Mouse (Mus musculus) frontal cortex, postnatal 14 days (tissue): ENCODE data around the gene Btg1.

Experiments
- DNase-seq, 2 experiments: peaks; one replicate each; pipeline ENCODE4 v3.0.0; 2022; ENCODE audit warnings: low spot score in 2 of 2

The Btg1 gene

DNA sequence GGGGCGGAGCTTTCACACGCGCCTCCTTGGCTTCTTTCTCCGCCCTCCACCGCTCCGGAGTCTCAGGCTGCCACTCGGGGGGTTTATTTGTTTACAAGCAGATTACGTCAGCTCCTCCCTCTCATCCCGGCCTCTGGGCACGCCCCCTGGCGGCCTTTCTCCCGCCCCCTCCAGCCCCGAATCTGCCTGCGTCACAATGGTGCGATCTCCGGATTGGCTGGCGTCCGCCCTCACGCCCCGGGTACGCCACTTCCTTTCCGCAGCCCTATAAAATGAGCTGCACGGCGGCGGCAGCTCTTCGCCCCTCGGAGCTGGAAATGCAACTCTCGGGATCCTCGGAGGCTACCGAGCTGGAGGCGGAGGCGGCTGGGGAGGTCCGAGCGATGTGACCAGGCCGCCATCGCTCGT is at the start of gene Btg1:
Btg1 (plus strand) TSS at position 298 of the 408 bp plus-strand sequence.
- DNase-seq: peak; percentile 99 to 100

DNA sequence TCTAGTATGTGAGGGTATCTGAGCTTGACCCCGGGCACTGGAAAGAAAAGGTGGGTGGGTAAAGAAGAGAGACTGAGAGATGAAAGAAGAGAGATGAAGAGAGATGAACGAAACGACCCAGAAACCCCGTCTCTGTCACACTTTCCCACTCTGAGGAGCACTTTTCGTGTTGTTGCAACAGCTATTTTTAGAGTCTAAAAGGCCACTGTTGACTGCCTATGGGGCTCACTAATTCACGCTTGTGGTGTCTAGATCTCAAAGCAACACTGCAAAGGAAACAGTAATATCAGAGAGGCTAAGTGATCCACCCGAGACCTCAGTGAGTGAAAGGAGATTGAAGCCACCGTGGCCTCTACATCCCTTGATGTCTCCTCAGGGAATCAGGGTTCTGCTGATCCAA is 47.3 kb upstream of the Btg1 start:
- no peak for DNase-seq

DNA sequence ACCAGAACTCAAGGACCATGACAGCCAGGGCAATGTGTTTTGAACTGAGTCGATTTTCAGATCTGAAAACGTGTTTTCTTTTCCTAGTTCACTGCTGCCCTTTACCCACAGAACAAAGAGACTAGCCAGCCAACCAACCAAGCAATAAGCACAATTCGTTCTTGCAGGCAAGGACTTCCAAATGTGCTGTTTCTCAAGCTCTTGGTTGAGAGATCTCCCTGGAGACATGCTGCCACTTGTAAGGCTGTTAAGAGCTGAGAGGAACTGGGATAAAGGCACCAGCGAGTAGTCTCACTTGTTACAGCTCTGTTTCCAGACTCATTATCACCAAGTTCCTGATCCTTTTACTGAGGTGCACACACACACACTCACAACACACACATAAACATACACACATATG is 45.6 kb upstream of the Btg1 start:
- DNase-seq: no peak

DNA sequence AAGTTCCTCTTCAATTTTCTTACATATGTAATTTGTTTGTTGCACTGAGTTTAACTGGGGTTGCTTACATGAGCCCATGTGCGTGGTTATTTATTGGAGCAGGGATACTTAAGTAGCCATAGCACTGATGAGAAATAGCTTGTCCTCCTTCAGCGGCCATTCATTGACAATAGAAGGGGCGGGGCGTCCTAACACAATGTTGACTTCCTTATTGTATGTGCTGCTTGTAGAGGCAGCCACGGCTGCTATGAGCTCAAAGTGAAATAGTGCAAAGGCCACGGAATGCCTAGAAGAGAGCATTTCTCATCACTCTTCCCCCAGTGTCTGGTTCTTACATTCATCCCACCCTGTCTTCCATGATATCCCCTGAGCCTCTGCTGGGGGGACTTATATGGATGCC is 42.0 kb upstream of the Btg1 start:
- no peak for DNase-seq

DNA sequence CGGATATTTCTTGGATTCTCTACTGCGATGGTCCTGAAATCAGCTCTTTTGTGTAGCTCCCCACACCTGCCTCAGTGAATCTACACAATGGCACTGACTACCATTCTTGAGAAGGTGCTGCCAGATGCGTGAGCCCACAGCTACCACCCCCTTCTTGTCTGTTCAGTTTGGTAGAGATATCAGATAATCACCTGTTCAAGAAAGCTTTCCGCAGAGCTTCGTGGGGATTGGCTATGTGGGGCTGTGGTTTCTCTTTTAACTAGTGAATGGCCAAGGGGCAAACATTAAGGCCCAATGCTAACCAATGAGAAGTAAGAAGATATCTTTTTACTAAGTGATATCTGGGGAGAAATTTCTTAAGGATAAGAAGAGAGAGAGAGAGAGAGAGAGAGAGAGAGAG is 41.5 kb upstream of the Btg1 start:
- no peak for DNase-seq

DNA sequence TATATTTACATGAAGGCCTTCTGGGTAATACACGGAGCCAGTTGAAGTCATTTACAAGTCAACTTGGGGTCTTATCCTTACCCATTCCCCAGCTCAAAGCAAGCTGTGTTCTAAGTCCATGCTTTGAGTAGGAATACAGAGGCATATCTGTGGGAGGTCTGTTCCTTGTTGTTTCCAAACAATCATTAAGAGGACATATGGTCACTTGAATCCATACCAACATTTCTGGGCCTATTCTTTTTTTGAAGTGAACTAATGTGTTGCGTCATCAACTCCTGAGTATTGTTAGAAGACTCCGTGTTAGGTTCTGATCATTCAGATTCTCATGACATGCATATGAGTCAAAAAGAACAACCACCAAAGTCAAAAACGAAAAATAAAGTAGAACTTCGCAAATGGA is 37.9 kb upstream of the Btg1 start:
- no peak for DNase-seq

DNA sequence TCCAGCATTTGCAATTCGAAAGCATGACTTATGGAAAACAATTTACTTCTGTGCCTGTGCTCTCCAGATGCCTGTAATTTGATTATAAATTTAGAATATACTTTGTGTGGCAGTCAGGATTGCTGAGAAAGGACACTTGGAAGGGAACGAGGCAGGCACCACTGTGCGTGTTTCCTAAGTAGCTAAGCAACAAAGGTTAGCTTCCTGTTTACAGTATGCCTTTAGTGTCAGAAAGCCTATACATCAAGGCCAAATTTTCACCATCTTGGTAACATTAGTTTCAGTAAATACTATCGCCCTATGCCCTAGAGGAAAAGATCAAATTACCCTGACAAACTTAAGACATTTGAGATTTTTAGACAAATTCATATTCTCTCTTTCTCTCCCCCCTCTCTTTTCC is 37.4 kb upstream of the Btg1 start:
- DNase-seq: no peak

DNA sequence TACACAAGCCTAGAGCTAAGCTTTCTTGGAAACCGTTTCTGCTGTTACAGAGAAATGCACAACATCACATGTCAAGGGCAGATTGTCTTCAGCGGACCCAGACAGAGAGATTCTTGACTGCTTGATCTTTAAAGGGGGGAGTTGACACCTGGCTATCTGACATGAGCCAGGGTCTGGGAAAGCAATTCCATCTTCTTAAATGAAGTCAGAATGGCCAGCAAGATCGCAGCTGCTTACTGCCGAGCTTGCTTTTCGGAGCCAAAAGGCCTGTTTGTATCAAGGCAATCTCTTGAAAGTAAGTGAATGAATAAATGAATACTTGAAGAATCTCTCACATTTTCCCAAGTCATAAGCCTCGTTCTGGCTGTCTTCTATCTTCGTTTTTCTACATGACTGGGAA is 36.6 kb upstream of the Btg1 start:
- no peak for DNase-seq

DNA sequence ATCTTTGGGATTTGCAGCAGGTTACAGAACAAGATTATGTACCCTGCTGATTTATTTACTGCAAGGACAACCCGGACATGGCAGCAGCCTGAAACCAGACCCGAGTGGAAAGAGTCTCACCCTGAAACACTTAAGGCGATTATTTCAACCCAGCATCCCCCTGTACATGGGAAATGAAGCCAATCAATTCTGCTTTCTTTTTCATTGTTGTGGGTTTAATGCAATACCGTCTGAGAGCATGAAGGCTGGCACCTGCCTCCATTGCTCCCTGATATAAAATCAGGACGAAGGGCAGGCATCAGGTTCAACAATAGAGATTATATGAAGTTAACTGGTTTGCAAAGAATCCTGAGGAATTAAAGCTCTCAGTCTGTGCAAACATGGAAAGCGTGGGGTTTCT is 35.6 kb upstream of the Btg1 start:
- DNase-seq: no peak

DNA sequence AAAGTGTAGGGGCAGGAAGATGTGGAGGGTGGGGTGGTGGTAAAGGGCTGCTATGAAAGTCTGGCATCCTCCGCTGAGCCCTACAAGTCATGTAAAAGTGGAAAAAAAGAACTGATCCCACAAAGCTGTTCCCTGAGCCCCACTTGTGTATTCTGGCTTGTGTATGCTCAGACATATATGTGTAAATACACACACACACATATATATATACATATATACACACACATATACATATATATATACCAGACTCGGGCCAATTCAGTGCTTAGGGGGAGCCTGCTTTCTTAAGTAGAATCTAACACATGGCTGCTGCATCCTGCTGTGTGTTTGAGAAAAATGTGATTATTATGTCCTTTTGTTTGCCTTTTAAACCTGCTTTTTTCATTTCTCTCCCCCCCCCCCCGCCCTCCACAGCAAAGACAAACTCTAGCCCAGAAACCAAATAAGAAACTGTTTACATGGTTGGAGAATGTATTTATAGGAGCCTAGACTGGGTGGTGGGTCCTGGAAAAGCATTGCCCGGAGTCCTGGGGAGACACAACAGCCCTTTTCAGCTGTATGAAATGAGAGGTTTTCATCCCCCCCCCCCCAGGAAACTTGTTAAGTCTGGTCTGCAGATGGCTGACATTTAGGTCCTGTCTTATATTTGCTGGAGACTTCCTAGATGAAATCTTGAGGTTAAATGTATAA is 30.5 kb upstream of the Btg1 start:
- no peak for DNase-seq

DNA sequence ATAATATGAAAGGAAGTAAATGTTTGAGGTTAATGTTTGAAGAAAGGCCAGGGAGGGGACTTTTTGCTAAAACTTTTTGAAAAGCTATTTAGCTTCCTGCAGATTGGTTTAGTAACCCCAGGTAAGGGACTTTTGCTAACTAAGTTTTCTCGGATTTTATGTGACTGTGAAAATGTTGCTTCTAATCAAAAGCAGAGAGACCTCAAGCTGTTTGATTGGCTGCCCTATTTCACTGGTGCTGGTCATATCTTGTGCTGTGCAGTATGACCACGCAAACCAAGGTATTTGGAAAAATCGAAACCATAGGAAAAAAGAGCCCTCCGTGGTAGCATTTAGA is 30.0 kb upstream of the Btg1 start:
- no peak for DNase-seq

DNA sequence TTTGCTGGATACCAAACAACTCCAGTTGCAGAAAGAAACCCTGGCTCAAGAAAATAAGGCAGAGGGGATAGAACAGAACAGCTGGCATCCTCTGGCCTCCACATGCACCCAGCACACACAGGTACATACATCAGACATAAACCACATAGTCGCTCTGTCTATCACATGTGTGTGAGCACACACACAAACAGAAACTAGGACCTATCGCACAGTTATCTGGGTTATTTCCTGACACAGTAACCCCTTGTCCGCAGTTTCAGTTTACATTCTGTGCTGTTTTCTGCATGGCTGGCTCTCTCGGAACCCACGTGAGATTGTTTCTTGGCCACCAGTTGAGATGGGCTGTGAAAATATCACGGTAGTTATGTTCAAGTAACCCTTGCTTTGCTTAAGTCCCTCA is 28.6 kb upstream of the Btg1 start:
- DNase-seq: no peak

DNA sequence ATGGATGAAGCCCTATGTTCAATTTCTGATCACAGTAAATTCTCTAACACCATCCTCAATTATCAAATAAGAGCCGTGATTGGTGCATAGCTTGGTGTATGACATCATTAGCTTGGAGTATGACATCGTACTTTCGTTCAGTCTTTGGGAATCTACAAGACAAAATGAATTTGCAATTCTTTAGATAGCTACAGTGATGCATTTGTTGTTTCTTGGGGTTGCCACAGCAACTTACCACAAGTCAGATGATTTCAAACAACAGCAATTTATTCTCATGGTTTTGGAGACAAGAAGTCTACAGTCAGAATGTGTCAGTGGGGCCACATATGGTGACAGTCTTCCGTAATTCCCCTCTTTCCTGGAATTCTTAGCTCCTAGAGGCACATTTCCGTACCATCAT is 27.0 kb upstream of the Btg1 start:
- no peak for DNase-seq

DNA sequence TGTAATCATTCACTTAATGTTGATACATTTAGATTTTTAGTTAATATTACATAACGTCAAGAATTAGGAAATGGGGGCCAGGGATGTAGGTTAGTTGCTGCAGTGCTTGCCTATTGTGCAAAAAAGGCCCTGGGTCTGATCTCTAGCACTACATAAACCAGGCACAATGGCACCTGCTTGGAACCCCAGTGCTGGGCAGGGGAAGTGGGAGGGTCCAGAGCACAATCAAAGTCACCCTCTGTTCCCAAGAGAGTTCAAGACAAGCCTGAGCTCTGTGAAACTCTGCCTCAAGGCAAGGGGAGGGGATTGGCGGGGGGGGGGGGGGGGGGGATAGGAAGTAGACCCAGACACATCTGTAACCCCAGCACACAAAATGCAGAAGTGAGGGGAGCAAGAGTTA is 24.7 kb upstream of the Btg1 start:
- no peak for DNase-seq

DNA sequence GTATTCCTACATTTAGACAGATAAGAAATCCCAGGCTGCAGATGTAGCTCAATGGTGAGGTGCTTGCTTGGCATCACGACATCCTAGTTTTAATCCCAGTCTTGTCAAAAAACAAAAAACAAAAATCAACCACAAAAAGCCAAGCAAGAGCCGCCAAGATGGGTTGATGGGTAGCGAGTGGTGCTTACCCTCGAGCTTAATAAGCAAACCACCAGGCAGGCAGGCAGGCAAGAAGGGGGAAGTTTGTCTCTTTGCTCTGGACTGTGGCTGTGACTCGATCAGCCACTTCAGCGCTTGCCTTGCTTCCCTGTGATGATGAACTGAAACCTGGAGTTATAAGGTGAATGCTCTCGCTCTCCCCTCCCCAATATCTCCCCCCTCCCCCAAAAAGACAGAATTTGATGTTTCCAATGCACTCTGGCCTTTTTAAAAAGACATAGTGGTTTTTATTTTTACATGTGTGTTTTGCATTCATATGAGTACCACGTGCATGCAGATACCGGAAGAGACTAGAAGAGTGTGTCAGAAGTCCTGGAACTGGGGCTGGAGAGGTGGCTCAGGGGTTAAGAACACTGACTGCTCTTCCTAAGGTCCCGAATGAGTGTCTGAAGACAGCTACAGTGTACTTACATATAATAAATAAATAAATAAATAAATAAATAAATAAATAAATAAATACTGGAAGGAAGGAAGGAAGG is 21.2 kb upstream of the Btg1 start:
- DNase-seq: no peak

DNA sequence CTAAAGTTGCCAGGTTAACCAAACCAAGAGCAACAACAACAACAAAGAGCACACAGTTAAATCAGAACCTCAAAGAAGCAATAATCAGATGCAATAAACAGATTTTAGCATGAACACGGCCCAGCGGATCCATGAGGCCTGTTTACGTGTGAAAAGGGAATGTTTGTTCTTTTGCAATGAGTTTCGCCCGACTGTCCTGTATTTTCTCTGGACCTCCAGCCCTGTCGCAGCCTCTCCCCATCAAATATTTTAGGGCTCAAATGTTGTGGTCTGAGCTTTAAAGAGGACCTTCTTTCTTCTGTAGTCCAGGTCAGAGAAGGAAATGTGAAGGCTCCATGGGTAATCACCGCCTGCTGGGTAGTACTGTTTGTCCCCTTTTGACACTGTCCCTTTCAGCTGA is 20.4 kb upstream of the Btg1 start:
- DNase-seq: no peak

DNA sequence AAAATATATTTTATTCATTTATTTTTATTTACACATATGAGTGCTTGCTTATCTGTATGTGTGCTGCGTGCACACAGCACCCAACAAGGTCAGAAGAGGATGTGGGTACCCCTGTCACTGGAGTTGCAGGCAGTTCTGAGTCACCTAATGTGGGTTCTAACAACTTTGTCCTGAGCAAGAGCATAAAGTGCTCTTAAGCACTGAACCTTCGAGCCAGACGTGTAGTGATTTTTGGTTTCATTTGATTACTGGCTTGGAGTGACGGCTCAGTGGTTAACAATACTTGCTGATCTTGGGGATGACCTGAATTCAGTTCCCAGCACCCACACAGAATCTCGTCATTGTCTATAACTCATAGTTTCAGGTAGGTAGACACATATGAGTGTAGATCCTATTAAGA is 17.2 kb upstream of the Btg1 start:
- DNase-seq: no peak

DNA sequence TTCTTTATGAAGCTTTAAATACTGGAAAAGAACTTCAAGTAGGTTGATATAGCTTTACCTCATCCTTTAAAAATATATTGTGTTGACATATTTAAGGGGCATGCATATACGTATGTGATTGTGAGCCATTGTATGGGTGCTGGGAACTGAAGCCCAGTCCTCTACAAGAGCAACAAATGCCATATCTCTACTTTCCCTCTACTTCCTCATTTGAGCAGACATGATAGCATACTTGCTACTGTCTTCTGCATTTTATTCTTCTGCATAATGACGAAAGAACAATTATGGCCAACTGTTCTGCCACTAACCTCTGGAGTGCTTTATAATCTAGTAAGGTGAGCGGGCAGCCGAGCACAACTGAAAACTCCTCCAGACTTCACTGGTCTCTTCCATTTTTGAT is 15.1 kb upstream of the Btg1 start:
- DNase-seq: no peak

DNA sequence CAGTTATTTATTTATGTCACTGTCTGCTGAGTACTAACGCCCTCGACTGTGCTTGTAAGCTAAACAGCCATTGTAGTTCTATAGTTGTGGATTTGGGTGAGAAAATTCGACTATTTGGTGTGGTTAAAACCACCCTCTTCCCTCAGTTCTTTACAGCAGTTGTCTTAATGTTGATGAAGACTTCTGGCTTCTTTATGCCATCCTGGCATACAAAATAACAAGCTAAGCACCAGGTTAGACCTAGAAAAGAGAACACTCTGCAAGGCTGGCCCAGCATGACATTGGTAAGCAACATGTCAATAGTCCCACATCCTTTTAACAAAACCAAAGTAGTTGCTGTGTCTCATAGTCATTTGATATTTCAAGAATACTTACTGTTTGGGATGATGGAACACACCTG is 14.5 kb upstream of the Btg1 start:
- DNase-seq: no peak

DNA sequence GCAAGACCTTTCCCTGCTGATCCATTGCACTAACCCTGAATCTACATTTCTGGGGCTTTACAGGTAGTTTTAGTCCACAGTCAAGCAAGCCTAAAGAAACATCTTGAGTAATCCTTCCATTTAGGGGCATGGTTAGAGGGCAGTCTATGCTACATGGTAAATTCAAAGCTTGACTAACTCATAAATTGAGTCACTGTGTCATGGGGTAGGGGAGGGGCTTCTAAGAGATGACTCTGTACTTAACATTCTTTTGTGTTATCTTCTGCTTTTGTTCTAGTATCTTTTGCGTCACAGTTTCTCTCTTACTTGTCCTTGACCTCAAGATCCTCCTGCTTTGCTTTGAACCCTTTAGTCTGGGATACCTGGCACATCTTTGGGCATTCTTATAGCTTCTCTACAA is 11.6 kb upstream of the Btg1 start:
- no peak for DNase-seq

DNA sequence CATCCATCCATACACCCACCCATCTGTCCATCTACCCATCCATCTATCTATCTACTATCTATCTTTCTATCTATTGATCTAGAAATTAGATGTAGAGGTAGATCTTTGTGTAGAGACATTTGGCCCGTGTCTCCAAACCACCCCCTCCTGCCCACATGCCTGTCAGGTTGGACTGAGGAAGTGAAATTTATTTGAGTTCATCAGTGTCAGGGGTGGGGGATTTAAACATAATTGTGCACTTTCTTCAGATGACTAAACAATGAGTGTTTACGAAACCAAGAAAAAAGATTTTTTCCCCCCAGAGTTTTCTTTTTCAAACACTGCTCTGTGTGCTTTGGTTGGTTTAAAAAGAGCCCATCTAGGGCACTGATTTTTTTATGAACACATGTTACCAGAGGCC is 10.9 kb upstream of the Btg1 start:
- no peak for DNase-seq

DNA sequence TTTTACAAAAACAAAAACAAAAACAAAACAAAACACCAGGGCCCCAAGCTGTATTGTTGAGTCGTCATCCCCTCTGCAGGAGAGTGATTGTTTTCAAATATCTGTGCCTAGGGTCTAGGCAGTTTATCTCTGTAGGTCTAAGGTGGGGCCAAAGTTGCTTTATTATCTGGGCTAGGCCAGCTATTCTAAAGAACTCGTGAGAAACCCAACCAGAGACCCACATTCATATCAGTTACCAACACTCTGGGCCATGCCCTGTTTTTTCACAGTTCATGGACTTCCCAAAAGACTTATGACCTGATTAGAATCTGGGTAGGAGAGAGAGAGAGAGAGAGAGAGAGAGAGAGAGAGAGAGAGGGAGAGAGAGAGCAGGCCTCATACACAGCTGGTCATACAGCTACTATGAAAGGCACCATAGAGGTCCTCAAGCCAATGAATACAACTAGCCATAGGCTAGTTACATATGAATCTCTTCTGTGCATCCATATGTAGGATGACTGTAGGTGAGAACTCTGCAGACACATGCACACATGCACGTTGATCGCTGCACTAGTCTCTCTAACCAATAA is 9.1 kb upstream of the Btg1 start:
- DNase-seq: no peak
